Mouse (Mus musculus) natural killer cell, adult 2 months (primary cell): ENCODE data around the gene Eps15l1.

ENCODE experiments used
- DNase-seq, 2 experiments: peaks; one replicate each; pipeline ENCODE4 v3.0.0; 2022; ENCODE audit warnings: low spot score in 2 of 2

Gene Eps15l1

GRCm38 (mm10) chr8:72421362-72422335 lies at the start of gene Eps15l1:
TSS of gene Eps15l1 (minus strand) at chr8:72421460.
- peak; percentile 98 to 99 for DNase-seq

GRCm38 (mm10) chr8:72470684-72471083 lies 49.4 kb upstream of the Eps15l1 start:
- no peak for DNase-seq

GRCm38 (mm10) chr8:72469984-72470383 lies 48.7 kb upstream of the Eps15l1 start:
- no peak for DNase-seq

- no peak for DNase-seq
These were observed 48.0 kb upstream of the Eps15l1 start for GRCm38 (mm10) chr8:72469243-72469642.

- no peak for DNase-seq
These were observed 43.0 kb upstream of the Eps15l1 start for GRCm38 (mm10) chr8:72464211-72464610.

- DNase-seq, result no peak
These were observed 38.7 kb upstream of the Eps15l1 start for GRCm38 (mm10) chr8:72459881-72460533.

- no peak for DNase-seq
These were observed 37.2 kb upstream of the Eps15l1 start for GRCm38 (mm10) chr8:72458457-72458856.

- DNase-seq, result no peak
These were observed 36.5 kb upstream of the Eps15l1 start for GRCm38 (mm10) chr8:72457806-72458205.

- no peak for DNase-seq
These were observed 34.1 kb upstream of the Eps15l1 start for GRCm38 (mm10) chr8:72455317-72455716.

GRCm38 (mm10) chr8:72453904-72454303 lies 32.6 kb upstream of the Eps15l1 start:
- no peak for DNase-seq

- no peak for DNase-seq
These were observed 30.3 kb upstream of the Eps15l1 start for GRCm38 (mm10) chr8:72451516-72451915.

GRCm38 (mm10) chr8:72445071-72445470 lies 23.8 kb upstream of the Eps15l1 start:
- peak in 1 of 2 experiments; percentile 26 for DNase-seq

GRCm38 (mm10) chr8:72443994-72444350 lies 22.7 kb upstream of the Eps15l1 start:
- no peak for DNase-seq

- DNase-seq, result peak; percentile 93 to 96
These were observed 22.2 kb upstream of the Eps15l1 start, which contains the start of the genes Calr3 and 1700030K09Rik for GRCm38 (mm10) chr8:72443338-72443993. TSS of gene Calr3 (minus strand) at chr8:72443870. TSS of gene 1700030K09Rik (plus strand) at chr8:72443880.

GRCm38 (mm10) chr8:72438248-72439015 lies 17.2 kb upstream of the Eps15l1 start:
- DNase-seq, result no peak

- no peak for DNase-seq
These were observed 13.7 kb upstream of the Eps15l1 start for GRCm38 (mm10) chr8:72434952-72435351.

- DNase-seq, result peak; percentile 46 to 63
These were observed 8.4 kb upstream of the Eps15l1 start for GRCm38 (mm10) chr8:72429676-72430075.

GRCm38 (mm10) chr8:72422926-72423325 lies 1.7 kb upstream of the Eps15l1 start:
- peak in 1 of 2 experiments; percentile 22 for DNase-seq

GRCm38 (mm10) chr8:72420571-72421361 lies 494 bp downstream of the Eps15l1 start:
- peak; percentile 15 to 32 for DNase-seq

GRCm38 (mm10) chr8:72418073-72418472 lies 3.2 kb downstream of the Eps15l1 start:
- DNase-seq, result no peak
